Mouse (Mus musculus) bone marrow macrophage, adult 2 months (primary cell): ENCODE data around the gene Rps27.

Experiments used
- CTCF ChIP-seq: IDR thresholded peaks from 2 replicates; pipeline ENCODE4 v1.5.1; 2012; ENCODE audit warnings: low read depth, mild to moderate bottlenecking, low read length, moderate library complexity
- POLR2A ChIP-seq: IDR thresholded peaks from 2 replicates; pipeline ENCODE4 v1.6.1; 2012; ENCODE audit warnings: mild to moderate bottlenecking, low read depth, low read length, borderline replicate concordance

GRCm38 (mm10) chr3:90204582-90204981 is 8.9 kb downstream of the Rps27 start:
- TF ChIP-seq POLR2A = no peak
- no peak for TF ChIP-seq CTCF
